Mouse (Mus musculus) kidney, embryonic 16.5 days (tissue): ENCODE measurements around the gene Scgb1b3. TPM values are rescaled to one million over a fixed set of nuclear protein-coding genes. Genes with fewer than 3 reads are reported as not detected.

Experiments
- ATAC-seq: fragments of 200-750 bp; cut with Nextera tagmentation; 2 replicates; pipeline ENCODE4 v1.8.0; 2017; ENCODE audit warnings: moderate TSS enrichment; ENCODE audit not compliant: low FRiP score, low TSS enrichment
- H3K27ac ChIP-seq: fragments of 300-500 bp; sonication (generic); 2 replicates; pipeline ENCODE4 v1.5.1; 2014; ENCODE audit warnings: low read length
- H3K27me3 ChIP-seq: fragments of 300-500 bp; sonication (generic); 2 replicates; pipeline ENCODE4 v1.6.1; 2014; ENCODE audit warnings: low read length, control low read depth, mixed read lengths; ENCODE audit not compliant: insufficient read depth
- H3K36me3 ChIP-seq: fragments of 300-500 bp; sonication (generic); 2 replicates; pipeline ENCODE4 v1.6.1; 2014; ENCODE audit warnings: low read length, control low read depth, mixed read lengths; ENCODE audit not compliant: insufficient read depth
- H3K4me1 ChIP-seq: fragments of 300-500 bp; sonication (generic); 2 replicates; pipeline ENCODE4 v1.6.1; 2014; ENCODE audit warnings: low read length, control low read depth, mixed read lengths; ENCODE audit not compliant: insufficient read depth
- H3K4me2 ChIP-seq: fragments of 300-500 bp; sonication (generic); replicated peaks from 2 replicates; pipeline ENCODE4 v1.6.1; 2014; ENCODE audit warnings: low read depth, low read length
- H3K4me3 ChIP-seq: fragments of 300-500 bp; sonication (generic); 2 replicates; pipeline ENCODE4 v1.5.1; 2014; ENCODE audit warnings: mild to moderate bottlenecking, low read length
- H3K9ac ChIP-seq: fragments of 300-500 bp; sonication (generic); replicated peaks from 2 replicates; pipeline ENCODE4 v1.6.1; 2014; ENCODE audit warnings: low read length
- H3K9me3 ChIP-seq: fragments of 300-500 bp; sonication (generic); 2 replicates; pipeline ENCODE4 v1.6.1; 2016; ENCODE audit warnings: low read length, control low read depth
- WGBS: fragments of 180-500 bp; shearing (Covaris S2); extraction: QIAGEN DNeasy Blood & Tissue Kit; methylation state at CpG from one replicate; pipeline ENCODE4 v1.1.7; 2014; 5-methylcytosine and 5-hydroxymethylcytosine counted together
- polyA plus RNA-seq: library from polyadenylated mRNA; unstranded; fragments of >200 nt; fragmentation: Nextera tagmentation; extraction: Ambion mirVana; gene quantifications from 2 replicates; pipeline ENCODE4 v1.2.1, GENCODE M21; 2015

Scgb1b3 gene
- polyA plus RNA-seq = not detected in 2 replicates

DNA sequence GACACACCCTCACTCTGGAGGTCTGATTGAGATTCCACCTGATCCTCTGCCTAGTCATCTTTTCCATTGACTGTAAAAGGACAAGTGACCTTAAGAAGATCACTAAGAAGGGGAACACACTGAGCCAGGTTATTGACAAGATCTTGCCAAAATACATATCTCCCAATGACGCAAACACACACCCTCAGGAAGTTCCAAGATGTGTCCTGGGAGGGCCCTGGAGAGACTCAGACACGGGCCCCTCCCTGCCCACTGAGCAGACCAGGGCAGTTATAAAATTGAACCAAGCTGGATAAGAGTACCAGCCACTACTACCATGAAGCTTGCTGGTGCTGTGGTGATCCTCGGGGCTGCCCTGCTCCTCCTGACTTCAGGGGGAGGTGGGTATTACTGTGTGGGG lies at the start of gene Scgb1b3:
TSS of gene Scgb1b3 (plus strand) at position 301 of the 400 bp plus-strand sequence.
- no peak for ATAC-seq
- Histone ChIP-seq H3K9me3 (peaks cover 31% of the 10 kb centered on the region), H3K27ac (no peak within 1 kb of the TSS), H3K27me3 (no peaks in the 10 kb centered on the region), H3K4me1 (no peaks in the 10 kb centered on the region), H3K9ac (no peak within 1 kb of the TSS), H3K4me2 (no peak within 1 kb of the TSS), H3K36me3 (no peaks in the 10 kb centered on the region), H3K4me3 (no peak within 1 kb of the TSS)
- WGBS = 78% methylated on average over 3 of the region's 3 CpGs

DNA sequence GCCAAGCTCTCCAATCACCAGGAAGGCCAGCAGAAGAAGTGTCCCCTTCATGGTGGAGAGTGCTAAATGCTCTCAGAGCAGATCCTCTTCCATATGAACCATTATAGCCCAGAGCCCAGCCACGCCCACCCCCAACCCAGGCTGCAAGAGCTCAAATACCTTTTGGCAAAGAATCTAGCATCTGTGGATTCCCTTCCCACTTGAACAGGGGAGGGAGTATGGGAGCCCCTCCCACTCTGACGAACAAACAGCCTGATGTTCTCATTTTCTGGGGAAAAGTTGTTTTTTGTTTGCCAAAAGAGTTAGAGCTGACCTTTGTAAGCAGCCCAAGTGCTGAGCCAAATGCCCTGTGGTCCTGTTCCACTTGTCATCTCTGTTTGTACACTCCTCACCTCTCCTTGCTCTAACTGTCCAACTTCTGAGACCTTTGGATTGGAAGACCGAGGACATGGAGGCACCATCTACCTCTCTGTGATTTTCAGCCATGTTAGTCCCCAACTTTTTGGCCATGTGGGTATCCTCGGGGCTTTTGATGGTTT lies 13.3 kb upstream of the Scgb1b3 start, which contains the start of gene Scgb2b3:
TSS of gene Scgb2b3 (minus strand) at position 51 of the 539 bp plus-strand sequence.
- no peak within 1 kb of the TSS for H3K27ac ChIP-seq
- no peak for ATAC-seq
- no peak within 1 kb of the TSS for H3K4me2 ChIP-seq
- peaks cover 27% of the 10 kb centered on the region for H3K9me3 ChIP-seq
- no peak within 1 kb of the TSS for H3K4me3 ChIP-seq
- H3K27me3 ChIP-seq = no peaks in the 10 kb centered on the region
- no peaks in the 10 kb centered on the region for H3K36me3 ChIP-seq
- H3K4me1 ChIP-seq = no peaks in the 10 kb centered on the region
- no peak within 1 kb of the TSS for H3K9ac ChIP-seq
- WGBS = 61% methylated on average over 4 of the region's 4 CpGs

Other genes starting within 250 kb of the Scgb1b3 start
- gene Scn1b, start 248.6 kb upstream of the Scgb1b3 start, polyA plus RNA-seq = 1.4 and 1.8 TPM in 2 replicates
- gene Gramd1a, start 219.7 kb upstream of the Scgb1b3 start, polyA plus RNA-seq = 73.3 and 73.4 TPM in 2 replicates
- gene Scgb2b2, start 85.1 kb upstream of the Scgb1b3 start, polyA plus RNA-seq = not detected in 2 replicates
- gene Scgb1b2, start 83.8 kb upstream of the Scgb1b3 start, polyA plus RNA-seq = not detected in 2 replicates
- not detected in 2 replicates for gene Scgb2b3, start 13.5 kb upstream of the Scgb1b3 start, polyA plus RNA-seq